Mouse (Mus musculus): ENCODE results near the gene Slc31a2.

DNA sequence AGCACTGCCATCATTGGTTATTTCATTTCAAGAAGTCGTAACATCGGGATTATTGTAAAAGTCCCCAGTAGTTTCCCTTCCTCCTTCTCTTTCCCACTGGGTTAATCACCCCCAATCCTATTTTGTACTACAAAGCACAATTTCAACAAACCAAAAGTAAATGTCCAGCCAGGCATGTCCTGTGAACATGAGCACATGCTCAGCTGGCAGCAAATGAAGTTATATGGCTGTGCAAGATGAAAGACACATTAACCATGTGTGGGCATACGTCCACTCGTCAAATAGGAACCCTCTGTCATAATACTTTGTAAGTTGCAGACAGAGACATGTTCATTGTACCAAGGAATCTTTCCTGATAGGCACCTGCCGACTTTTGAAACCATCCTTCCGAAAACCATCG lies 20.6 kb downstream of the Slc31a2 start:
- no peak for TF ChIP-seq CTCF (IDR thresholded peaks at IDR 0.05; ENCODE audit: borderline replicate concordance, extremely low read depth, insufficient read depth, insufficient read length)
- TF ChIP-seq POLR2A (IDR thresholded peaks at IDR 0.05; ENCODE audit: borderline replicate concordance, extremely low read depth, insufficient read depth, insufficient read length, poor library complexity, severe bottlenecking): no peak
